Mouse (Mus musculus) intestine, embryonic 16.5 days (tissue): ENCODE results near the gene Plcb1. TPM values are rescaled to one million over a fixed set of nuclear protein-coding genes. Genes with fewer than 3 reads are reported as not detected.

Experiments
- ATAC-seq: fragments of 200-750 bp; cut with Nextera tagmentation; 2 replicates; pipeline ENCODE4 v1.8.0; 2017; ENCODE audit warnings: moderate TSS enrichment, moderate library complexity
- H3K27ac ChIP-seq: fragments of 300-500 bp; sonication (generic); 2 replicates; pipeline ENCODE4 v1.5.1; 2014; ENCODE audit warnings: mild to moderate bottlenecking, low read length
- H3K27me3 ChIP-seq: fragments of 300-500 bp; sonication (generic); replicated peaks from 2 replicates; pipeline ENCODE4 v1.6.1; 2014; ENCODE audit warnings: low read length, control low read depth, mixed read lengths; ENCODE audit not compliant: control insufficient read depth, insufficient read depth
- H3K36me3 ChIP-seq: fragments of 300-500 bp; sonication (generic); 2 replicates; pipeline ENCODE4 v1.6.1; 2014; ENCODE audit warnings: low read length, control low read depth; ENCODE audit not compliant: control insufficient read depth, insufficient read depth
- H3K4me1 ChIP-seq: fragments of 300-500 bp; sonication (generic); 2 replicates; pipeline ENCODE4 v1.6.1; 2014; ENCODE audit warnings: low read length, control low read depth, mixed read lengths; ENCODE audit not compliant: control insufficient read depth, insufficient read depth
- H3K4me2 ChIP-seq: fragments of 300-500 bp; sonication (generic); 2 replicates; pipeline ENCODE4 v1.6.1; 2014; ENCODE audit warnings: low read depth, low read length, control low read depth
- H3K4me3 ChIP-seq: fragments of 300-500 bp; sonication (generic); 2 replicates; pipeline ENCODE4 v1.5.1; 2014; ENCODE audit warnings: mild to moderate bottlenecking, low read length
- H3K9ac ChIP-seq: fragments of 300-500 bp; sonication (generic); 2 replicates; pipeline ENCODE4 v1.6.1; 2014; ENCODE audit warnings: low read depth, low read length
- H3K9me3 ChIP-seq: fragments of 300-500 bp; sonication (generic); 2 replicates; pipeline ENCODE4 v1.6.1; 2016; ENCODE audit warnings: low read length, control low read depth; ENCODE audit not compliant: control insufficient read depth
- WGBS: fragments of 180-500 bp; shearing (Covaris S2); extraction: QIAGEN DNeasy Blood & Tissue Kit; methylation state at CpG from one replicate; pipeline ENCODE4 v1.1.7; 2014; 5-methylcytosine and 5-hydroxymethylcytosine counted together
- polyA plus RNA-seq: library from polyadenylated mRNA; unstranded; fragments of >200 nt; fragmentation: Nextera tagmentation; extraction: Ambion mirVana; gene quantifications from 2 replicates; pipeline ENCODE4 v1.2.1, GENCODE M21; 2015

The Plcb1 gene
- polyA plus RNA-seq, 1 experiment from 2014 or later = 7.8 TPM

DNA sequence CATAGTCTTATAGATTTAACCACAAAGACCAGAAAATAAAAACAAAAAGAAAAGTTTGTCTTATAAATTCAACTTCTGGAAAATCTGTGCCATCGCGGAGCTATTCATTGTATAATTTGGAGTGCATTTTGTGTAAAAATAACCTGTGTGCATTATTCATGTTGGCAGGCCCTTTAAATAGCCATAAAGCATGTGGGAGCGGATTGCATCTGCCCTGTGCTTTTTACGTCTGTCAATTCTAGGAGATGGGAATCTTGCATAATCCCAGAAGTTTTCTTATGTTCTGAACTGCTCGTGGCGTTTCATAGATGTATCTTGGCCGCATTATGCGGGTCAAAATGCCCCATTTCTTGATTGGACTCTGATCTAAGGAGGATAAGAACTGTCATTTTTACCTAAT is 224.5 kb downstream of the Plcb1 start:
- Histone ChIP-seq H3K4me3 (no peak overlapping the region), H3K4me2 (no peak overlapping the region), H3K36me3 (no peaks in the 10 kb centered on the region), H3K27ac (no peak overlapping the region), H3K9ac (no peak overlapping the region), H3K4me1 (no peaks in the 10 kb centered on the region), H3K9me3 (no peaks in the 10 kb centered on the region), H3K27me3 (no peaks in the 10 kb centered on the region)
- ATAC-seq = no peak
- 81% methylated on average over 8 of the region's 8 CpGs for WGBS

DNA sequence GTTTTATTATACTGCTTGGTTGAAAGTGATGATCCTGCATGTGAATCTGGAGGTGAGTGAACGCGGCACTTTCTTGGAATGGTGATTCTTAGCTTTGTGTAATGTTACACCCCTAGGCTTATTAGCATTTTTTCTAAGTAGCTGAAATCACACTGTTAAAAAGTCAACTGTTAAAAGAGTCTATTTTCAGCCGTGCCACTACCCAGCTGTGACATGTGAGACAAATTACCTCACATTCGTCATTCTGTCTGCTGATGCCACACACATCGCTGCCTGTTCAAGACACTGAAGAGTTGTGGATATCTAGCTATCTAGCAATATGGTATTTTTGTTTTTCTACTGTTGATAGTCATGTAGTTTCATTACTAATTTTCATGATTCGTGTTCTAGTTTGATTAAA is 229.6 kb downstream of the Plcb1 start:
- Histone ChIP-seq H3K27me3 (no peaks in the 10 kb centered on the region), H3K9me3 (no peaks in the 10 kb centered on the region), H3K4me3 (no peak overlapping the region), H3K9ac (no peak overlapping the region), H3K4me1 (no peaks in the 10 kb centered on the region), H3K36me3 (no peaks in the 10 kb centered on the region), H3K27ac (no peak overlapping the region), H3K4me2 (no peak overlapping the region)
- WGBS = 70% methylated on average over 6 of the region's 6 CpGs
- no peak for ATAC-seq

DNA sequence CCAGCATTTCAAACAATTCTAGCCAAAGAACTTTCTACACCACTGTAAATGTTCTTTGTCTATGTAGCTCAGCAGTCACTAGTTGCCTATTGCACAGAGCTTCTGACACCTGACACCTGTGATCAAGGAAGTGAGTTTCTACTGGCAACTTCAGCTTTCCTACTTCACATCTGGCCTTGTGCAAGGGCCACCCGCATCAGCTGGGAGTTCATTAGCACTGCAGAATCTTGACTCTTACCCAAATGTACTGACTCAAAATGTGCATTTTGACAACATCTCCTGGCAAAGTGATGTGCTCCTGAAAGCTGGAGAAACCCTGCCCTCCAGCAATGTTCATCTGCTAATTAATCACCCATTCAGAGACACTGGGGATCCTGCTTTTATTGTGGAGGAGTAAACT is 232.4 kb downstream of the Plcb1 start:
- Histone ChIP-seq H3K4me3 (no peak overlapping the region), H3K4me1 (no peaks in the 10 kb centered on the region), H3K4me2 (no peak overlapping the region), H3K9me3 (no peaks in the 10 kb centered on the region), H3K9ac (no peak overlapping the region), H3K27me3 (no peaks in the 10 kb centered on the region), H3K27ac (no peak overlapping the region), H3K36me3 (no peaks in the 10 kb centered on the region)
- WGBS = 67% methylated on average over 1 of the region's 1 CpGs
- ATAC-seq = no peak

DNA sequence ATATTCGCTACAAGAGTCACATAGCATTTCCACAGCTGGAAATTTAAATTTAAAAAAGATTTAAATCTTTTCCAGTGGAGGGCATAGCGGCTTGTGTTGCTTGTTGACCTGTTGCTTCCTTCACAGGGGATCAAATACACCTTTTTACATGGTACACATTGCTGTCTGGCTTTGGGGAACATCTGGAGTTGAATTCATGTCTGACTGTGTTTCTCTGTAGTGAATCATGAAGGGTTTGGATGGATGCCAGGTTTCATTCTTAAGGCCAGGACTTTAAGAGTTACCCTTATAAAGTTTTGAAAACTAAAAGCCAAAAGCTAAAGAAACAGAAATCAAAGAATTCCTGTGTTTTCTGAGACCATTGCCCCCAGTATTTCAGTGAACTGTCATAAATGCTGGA is 232.8 kb downstream of the Plcb1 start:
- no peaks in the 10 kb centered on the region for H3K36me3 ChIP-seq
- H3K9me3 ChIP-seq = no peaks in the 10 kb centered on the region
- WGBS = 83% methylated on average over 2 of the region's 2 CpGs
- H3K4me3 ChIP-seq = no peak overlapping the region
- H3K9ac ChIP-seq = no peak overlapping the region
- no peaks in the 10 kb centered on the region for H3K4me1 ChIP-seq
- H3K4me2 ChIP-seq = no peak overlapping the region
- H3K27me3 ChIP-seq = no peaks in the 10 kb centered on the region
- ATAC-seq = no peak
- H3K27ac ChIP-seq = no peak overlapping the region

DNA sequence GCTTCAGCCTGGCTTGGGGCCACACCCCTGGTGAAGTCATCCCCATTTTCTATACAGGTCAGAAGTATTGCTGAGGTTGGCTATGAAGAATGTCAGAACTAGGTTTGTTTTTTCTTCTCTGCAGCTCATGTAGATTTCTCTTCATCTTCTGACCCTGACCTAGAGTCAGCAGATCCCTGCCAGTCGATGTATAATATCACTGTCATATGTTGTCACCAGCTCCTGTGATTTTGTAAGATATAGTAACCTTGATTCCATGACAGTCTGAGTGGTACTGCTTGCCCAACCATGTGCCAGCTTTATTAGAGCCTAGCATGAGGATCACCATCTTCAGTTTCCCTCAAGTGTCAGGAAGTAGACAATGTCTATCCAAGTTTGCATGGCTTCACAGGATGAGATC is 233.7 kb downstream of the Plcb1 start:
- Histone ChIP-seq H3K9ac (no peak overlapping the region), H3K9me3 (no peaks in the 10 kb centered on the region), H3K4me1 (no peaks in the 10 kb centered on the region), H3K27ac (no peak overlapping the region), H3K36me3 (no peaks in the 10 kb centered on the region), H3K27me3 (no peaks in the 10 kb centered on the region), H3K4me2 (no peak overlapping the region), H3K4me3 (no peak overlapping the region)
- no peak for ATAC-seq
- WGBS = 93% methylated on average over 1 of the region's 1 CpGs

DNA sequence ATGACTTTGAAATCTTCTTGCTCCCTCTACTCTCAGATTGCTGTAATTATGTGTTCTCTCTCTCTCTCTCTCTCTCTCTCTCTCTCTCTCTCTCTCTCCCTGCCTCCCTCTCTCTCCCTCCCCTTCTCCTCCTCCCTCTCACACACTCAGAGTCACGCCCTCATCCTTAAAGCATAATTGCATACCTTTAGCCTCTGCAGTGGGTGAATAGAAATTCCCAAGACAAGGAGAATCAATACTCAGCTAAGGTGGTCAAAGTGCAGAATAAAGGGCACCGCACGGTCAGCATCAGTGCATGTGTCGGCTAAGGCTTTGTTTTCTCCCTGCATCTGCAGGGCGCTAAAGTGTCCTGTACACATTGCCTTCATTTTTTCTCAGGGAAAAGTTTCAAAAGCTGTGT is 243.4 kb downstream of the Plcb1 start:
- Histone ChIP-seq H3K36me3 (no peaks in the 10 kb centered on the region), H3K4me3 (no peak overlapping the region), H3K4me1 (peaks cover 12% of the 10 kb centered on the region; the same call in 1 of the 2 replicates), H3K9ac (no peak overlapping the region), H3K9me3 (no peaks in the 10 kb centered on the region), H3K27me3 (no peaks in the 10 kb centered on the region), H3K27ac (no peak overlapping the region), H3K4me2 (no peak overlapping the region)
- ATAC-seq = peak; percentile 94
- 25% methylated on average over 5 of the region's 5 CpGs for WGBS

DNA sequence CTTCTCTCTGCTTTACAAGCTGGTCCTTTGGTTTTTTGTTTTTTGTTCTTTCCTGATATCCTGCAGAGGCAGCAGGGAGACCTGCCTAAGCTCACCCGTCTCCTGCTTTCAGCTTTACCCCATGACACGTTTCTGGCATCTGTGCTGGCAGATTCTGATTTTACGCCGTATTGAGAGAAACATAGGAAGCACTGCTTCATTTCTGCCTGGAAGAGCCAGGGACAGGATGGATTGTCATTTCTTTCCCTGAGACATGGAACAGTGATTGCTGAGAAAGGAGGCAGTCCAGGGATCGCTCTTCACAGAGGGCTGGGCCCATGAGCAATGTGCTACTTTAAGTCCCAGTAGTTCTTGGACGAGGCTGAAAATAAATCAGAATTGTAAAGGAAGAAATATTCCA is 243.8 kb downstream of the Plcb1 start:
- H3K27ac ChIP-seq = no peak overlapping the region
- 32% methylated on average over 6 of the region's 6 CpGs for WGBS
- peak; percentile 70 for ATAC-seq

GRCm38 (mm10) chr2:135035640-135036260 is 249.9 kb downstream of the Plcb1 start:
- Histone ChIP-seq H3K27me3 (no peaks in the 10 kb centered on the region), H3K4me1 (no peaks in the 10 kb centered on the region), H3K9me3 (no peaks in the 10 kb centered on the region), H3K9ac (no peak overlapping the region), H3K4me2 (no peak overlapping the region), H3K27ac (no peak overlapping the region), H3K4me3 (no peak overlapping the region), H3K36me3 (no peaks in the 10 kb centered on the region)
- 23% methylated on average over 4 of the region's 4 CpGs for WGBS
- ATAC-seq = no peak

More for the DNA sequence above, 243.8 kb downstream of the Plcb1 start:
- Histone ChIP-seq H3K4me1 (peaks cover 12% of the 10 kb centered on the region; the same call in 1 of the 2 replicates), H3K36me3 (no peaks in the 10 kb centered on the region), H3K9me3 (no peaks in the 10 kb centered on the region), H3K4me3 (no peak overlapping the region), H3K9ac (no peak overlapping the region), H3K4me2 (no peak overlapping the region), H3K27me3 (no peaks in the 10 kb centered on the region)

GRCm38 (mm10) chr2:135048791-135049190 is 262.9 kb downstream of the Plcb1 start:
- Histone ChIP-seq H3K36me3 (no peaks in the 10 kb centered on the region), H3K27ac (no peak overlapping the region), H3K9me3 (no peaks in the 10 kb centered on the region), H3K4me3 (no peak overlapping the region), H3K4me1 (no peaks in the 10 kb centered on the region), H3K9ac (no peak overlapping the region), H3K27me3 (no peaks in the 10 kb centered on the region), H3K4me2 (no peak overlapping the region)
- no peak for ATAC-seq
- WGBS = 69% methylated on average over 2 of the region's 2 CpGs

- H3K4me3 ChIP-seq = no peak overlapping the region
- WGBS = 69% methylated on average over 6 of the region's 6 CpGs
- no peaks in the 10 kb centered on the region for H3K9me3 ChIP-seq
- H3K4me2 ChIP-seq = no peak overlapping the region
- H3K27ac ChIP-seq = no peak overlapping the region
- H3K36me3 ChIP-seq = no peaks in the 10 kb centered on the region
- H3K27me3 ChIP-seq = no peaks in the 10 kb centered on the region
- no peak overlapping the region for H3K9ac ChIP-seq
- H3K4me1 ChIP-seq = no peaks in the 10 kb centered on the region
- ATAC-seq = no peak
Measured at GRCm38 (mm10) chr2:135049283-135049682, 263.4 kb downstream of the Plcb1 start.
